Mouse (Mus musculus): Measurements from ENCODE around the gene Olfr2.

GRCm38 (mm10) chr7:107004169-107004568 lies 1.7 kb downstream of the Olfr2 start:
- TF ChIP-seq POLR2A (IDR thresholded peaks at IDR 0.05; ENCODE audit: borderline replicate concordance, control insufficient read depth, low read depth, low read length) (no peak), CTCF (IDR thresholded peaks at IDR 0.05; ENCODE audit: control insufficient read depth, insufficient read depth, low read length) (no peak)
